Mouse (Mus musculus): Measurements from ENCODE around the gene Cnnm4. TPM values are rescaled to one million over a fixed set of nuclear protein-coding genes. Genes with fewer than 3 reads are reported as not detected.

The Cnnm4 gene
- total and polyA plus RNA-seq, 3 experiments = 7.8 to 8.5 TPM; not detected in 1

DNA sequence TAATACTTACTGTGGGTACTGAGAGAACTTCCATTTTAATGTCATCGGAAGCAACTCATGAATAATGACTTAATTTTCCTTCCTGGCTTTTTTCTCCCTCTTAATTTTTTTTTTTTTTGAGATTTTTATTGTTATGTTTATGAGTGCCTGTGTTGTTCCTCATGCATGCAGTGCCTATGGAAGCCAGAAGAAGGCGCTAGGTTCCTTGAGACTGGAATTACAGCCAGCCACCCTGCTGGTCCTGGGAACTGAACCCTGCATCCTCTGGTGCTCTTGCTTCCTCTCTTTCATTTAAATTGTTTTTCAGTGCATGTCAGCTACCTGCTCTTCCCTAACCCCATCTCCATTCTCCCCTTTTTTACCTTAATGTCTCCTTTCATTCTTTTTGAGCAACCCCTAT lies 42.3 kb downstream of the Cnnm4 start (continued):
- peak; percentile 59 for TF ChIP-seq RAD21 (IDR thresholded peaks at IDR 0.05; ENCODE audit: low read depth, low read length)

GRCm38 (mm10) chr1:36518259-36518658 lies 46.8 kb downstream of the Cnnm4 start:
- Histone ChIP-seq H3K27ac (ENCODE audit: control insufficient read depth, low read depth, low read length) (no peak overlapping the region), H3K27me3 (ENCODE audit: control insufficient read depth in 1 of 2, insufficient read depth in 2 of 2, low read length in 2 of 2) (no peaks in the 10 kb centered on the region), H3K4me3 (ENCODE audit: control insufficient read depth in 1 of 2, insufficient read depth in 1 of 2, low read depth in 2 of 2, low read length in 2 of 2) (no peak overlapping the region), H3K79me2 (ENCODE audit: control insufficient read depth, insufficient read depth, low read length, poor library complexity) (no peaks in the 10 kb centered on the region), H3K4me1 (ENCODE audit: control insufficient read depth in 1 of 2, insufficient read depth in 2 of 2, low read length in 2 of 2) (peaks cover 2% of the 10 kb centered on the region in 2 experiments), H3K9ac (ENCODE audit: control insufficient read depth, low read depth, low read length, poor library complexity, severe bottlenecking) (no peak overlapping the region), H3K36me3 (ENCODE audit: control insufficient read depth in 1 of 2, insufficient read depth in 2 of 2, low read length in 2 of 2) (peaks cover 0 to 2% of the 10 kb centered on the region in 2 experiments; a peak in 2 of 4 replicates), H3K9me3 (replicated peaks; ENCODE audit: insufficient read depth, low read length) (no peaks in the 10 kb centered on the region)
- TF ChIP-seq CHD1 (IDR thresholded peaks at IDR 0.05; ENCODE audit: low read depth, low read length) (no peak), ZKSCAN1 (IDR thresholded peaks at IDR 0.05; ENCODE audit: low read depth, low read length) (no peak), MAZ (IDR thresholded peaks at IDR 0.05; ENCODE audit: low read depth, low read length) (no peak), ZMIZ1 (IDR thresholded peaks at IDR 0.05; ENCODE audit: low read depth, low read length) (no peak), TBP (IDR thresholded peaks at IDR 0.05; ENCODE audit: low read depth, low read length) (no peak), USF1 (IDR thresholded peaks at IDR 0.05; ENCODE audit: low read depth, low read length) (no peak), POLR2A (IDR thresholded peaks at IDR 0.05; ENCODE audit: control insufficient read depth in 1 of 2, insufficient read depth in 1 of 2, low read depth in 1 of 2, low read length in 2 of 2, poor library complexity in 1 of 2) (no peak), RAD21 (IDR thresholded peaks at IDR 0.05; ENCODE audit: low read depth, low read length) (no peak), MEF2A (IDR thresholded peaks at IDR 0.05; ENCODE audit: extremely low read depth, insufficient replicate concordance, low read depth, low read length, poor library complexity, severe bottlenecking) (no peak), HCFC1 (IDR thresholded peaks at IDR 0.05; ENCODE audit: low read depth, low read length) (no peak), GATA1 (IDR thresholded peaks at IDR 0.05; ENCODE audit: low read depth, low read length) (no peak)
- no peak for DNase-seq (ENCODE audit: low read depth, low spot score)

GRCm38 (mm10) chr1:36519626-36520025 lies 48.2 kb downstream of the Cnnm4 start:
- H3K4me1 ChIP-seq (ENCODE audit: control insufficient read depth in 1 of 2, insufficient read depth in 2 of 2, low read length in 2 of 2) = no peaks in the 10 kb centered on the region
- H3K9ac ChIP-seq (ENCODE audit: control insufficient read depth, low read depth, low read length, poor library complexity, severe bottlenecking) = no peak overlapping the region
- H3K27me3 ChIP-seq (ENCODE audit: control insufficient read depth in 1 of 2, insufficient read depth in 2 of 2, low read length in 2 of 2) = no peaks in the 10 kb centered on the region
- no peak overlapping the region for H3K4me3 ChIP-seq (ENCODE audit: control insufficient read depth in 1 of 2, insufficient read depth in 1 of 2, low read depth in 2 of 2, low read length in 2 of 2)
- TF ChIP-seq TCF12 (IDR thresholded peaks at IDR 0.05; ENCODE audit: low read depth, low read length) (no peak), EP300 (IDR thresholded peaks at IDR 0.05; ENCODE audit: low read depth in 1 of 2, low read length in 2 of 2) (no peak), RAD21 (IDR thresholded peaks at IDR 0.05; ENCODE audit: low read depth, low read length) (no peak), TBP (IDR thresholded peaks at IDR 0.05; ENCODE audit: low read depth, low read length) (no peak), NRF1 (IDR thresholded peaks at IDR 0.05; ENCODE audit: insufficient read depth, low read depth, low read length, poor library complexity, severe bottlenecking) (no peak), GATA1 (IDR thresholded peaks at IDR 0.05; ENCODE audit: low read depth, low read length) (no peak), MXI1 (IDR thresholded peaks at IDR 0.05; ENCODE audit: low read depth, low read length) (no peak), MYB (IDR thresholded peaks at IDR 0.05; ENCODE audit: low read depth, low read length) (no peak), TAL1 (IDR thresholded peaks at IDR 0.05; ENCODE audit: low read length) (no peak), KAT2A (conservative IDR thresholded peaks at IDR 0.05; ENCODE audit: low read depth, low read length) (no peak), MAX (IDR thresholded peaks at IDR 0.05; ENCODE audit: low read length) (no peak), POLR2AphosphoS2 (IDR thresholded peaks at IDR 0.05; ENCODE audit: low read length) (no peak), ZC3H11A (IDR thresholded peaks at IDR 0.05; ENCODE audit: low read depth, low read length) (no peak), E2F4 (IDR thresholded peaks at IDR 0.05; ENCODE audit: borderline replicate concordance, low read depth, low read length) (no peak), GABPA (IDR thresholded peaks at IDR 0.05; ENCODE audit: low read depth, low read length) (no peak), UBTF (IDR thresholded peaks at IDR 0.05; ENCODE audit: borderline replicate concordance, insufficient read depth, low read depth, low read length) (no peak)
- no peaks in the 10 kb centered on the region for H3K36me3 ChIP-seq (ENCODE audit: control insufficient read depth in 1 of 2, insufficient read depth in 2 of 2, low read length in 2 of 2)
- no peak for DNase-seq (ENCODE audit: low read depth, low spot score)
- H3K27ac ChIP-seq (ENCODE audit: control insufficient read depth, low read depth, low read length) = no peak overlapping the region
- H3K9me3 ChIP-seq (replicated peaks; ENCODE audit: insufficient read depth, low read length) = no peaks in the 10 kb centered on the region
- no peaks in the 10 kb centered on the region for H3K79me2 ChIP-seq (ENCODE audit: control insufficient read depth, insufficient read depth, low read length, poor library complexity)
